Mouse (Mus musculus): ENCODE results near the gene BC052040. TPM values are rescaled to one million over a fixed set of nuclear protein-coding genes. Genes with fewer than 3 reads are reported as not detected.

The BC052040 gene
- total RNA-seq, 2 experiments from 2014 or later, result 7.9 to 8.0 TPM

DNA sequence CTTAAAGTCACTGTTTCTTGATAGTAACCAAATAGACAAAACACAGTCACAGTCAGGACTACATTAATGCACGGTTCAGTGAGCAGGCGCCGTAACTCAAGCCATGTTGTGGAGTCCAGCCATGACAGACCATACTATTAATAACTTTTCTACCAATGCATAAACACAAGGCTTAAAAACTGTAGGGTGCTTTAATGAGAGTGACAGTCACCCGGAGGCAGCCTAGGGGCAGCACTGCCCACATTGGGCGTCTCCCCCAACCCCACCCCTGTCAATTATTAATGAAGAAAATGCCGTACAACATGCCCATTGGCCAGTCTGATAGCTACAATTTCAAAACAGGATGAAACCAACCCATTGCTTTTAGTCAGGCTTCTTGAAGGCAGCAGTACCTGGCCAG is 153.3 kb downstream of the BC052040 start:
- intact Hi-C loops (cut with DNase I), result no loop called here
- no peak for DNase-seq (ENCODE audit: extremely low spot score in 1 of 2, low spot score in 2 of 2)

DNA sequence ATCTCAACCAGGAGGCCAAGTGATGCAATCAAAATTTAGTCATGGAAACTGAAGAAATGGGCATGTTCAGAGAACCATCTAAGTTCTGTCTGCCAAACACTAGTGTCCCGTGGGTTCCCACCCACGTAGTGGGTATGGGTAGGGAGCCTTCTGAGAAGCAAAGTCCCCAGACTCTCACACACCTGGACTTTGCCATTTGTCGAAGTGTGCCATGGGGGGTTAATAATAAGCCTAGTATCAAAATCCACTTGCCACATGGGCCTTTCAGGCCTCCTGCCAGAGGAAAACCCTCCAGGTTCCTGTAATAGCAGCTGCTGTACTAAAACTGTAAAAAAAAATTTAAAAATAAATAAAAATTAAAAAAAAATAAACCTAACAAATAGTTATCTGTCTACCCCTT is 154.9 kb downstream of the BC052040 start:
- intact Hi-C loops (cut with DNase I), result no loop called here
- DNase-seq (ENCODE audit: extremely low spot score in 1 of 2, low spot score in 2 of 2), result no peak

DNA sequence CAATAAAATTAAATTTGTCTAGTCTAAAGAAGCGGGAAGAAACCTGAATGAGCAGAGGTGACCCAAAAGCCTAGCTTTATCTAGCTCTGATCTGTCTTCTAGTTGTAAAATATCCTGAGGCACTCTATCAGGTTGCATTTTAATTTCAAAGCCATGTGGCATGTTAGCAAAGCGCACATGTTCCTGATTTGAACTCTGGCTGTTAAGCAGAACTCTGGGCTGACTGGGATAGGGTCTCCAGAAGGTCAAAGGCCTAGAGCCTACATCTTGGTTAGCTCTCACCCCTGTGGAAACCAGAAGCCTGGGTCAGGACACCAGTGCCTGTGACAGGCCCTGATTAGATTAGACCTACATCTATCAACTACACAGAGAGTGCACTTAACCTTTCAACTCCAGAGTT is 156.4 kb downstream of the BC052040 start:
- DNase-seq (ENCODE audit: extremely low spot score in 1 of 2, low spot score in 2 of 2), result no peak
- intact Hi-C loops (cut with DNase I), result no loop called here

DNA sequence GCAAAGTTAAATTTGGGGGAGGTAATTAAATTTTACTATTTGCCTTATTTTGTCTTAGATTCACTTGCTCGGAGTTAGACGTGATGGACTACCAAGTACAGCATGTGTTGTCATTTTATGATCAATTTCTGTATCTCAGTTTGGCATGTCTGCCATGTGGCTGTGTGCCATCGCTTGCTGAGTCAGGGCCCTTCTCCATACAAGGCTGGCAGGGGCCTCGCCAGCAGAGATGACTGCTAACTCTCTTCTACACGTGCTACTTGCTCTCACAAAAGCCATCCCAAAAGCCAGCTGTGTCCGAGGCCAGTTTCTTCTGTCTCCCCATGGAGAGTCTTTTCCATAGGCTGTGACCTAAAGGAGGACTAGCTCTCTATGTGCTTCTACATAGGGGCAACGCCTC is 160.5 kb downstream of the BC052040 start:
- peak in 1 of 2 experiments; percentile 26 for DNase-seq (ENCODE audit: extremely low spot score in 1 of 2, low spot score in 2 of 2)
- intact Hi-C loops (cut with DNase I), result no loop called here

DNA sequence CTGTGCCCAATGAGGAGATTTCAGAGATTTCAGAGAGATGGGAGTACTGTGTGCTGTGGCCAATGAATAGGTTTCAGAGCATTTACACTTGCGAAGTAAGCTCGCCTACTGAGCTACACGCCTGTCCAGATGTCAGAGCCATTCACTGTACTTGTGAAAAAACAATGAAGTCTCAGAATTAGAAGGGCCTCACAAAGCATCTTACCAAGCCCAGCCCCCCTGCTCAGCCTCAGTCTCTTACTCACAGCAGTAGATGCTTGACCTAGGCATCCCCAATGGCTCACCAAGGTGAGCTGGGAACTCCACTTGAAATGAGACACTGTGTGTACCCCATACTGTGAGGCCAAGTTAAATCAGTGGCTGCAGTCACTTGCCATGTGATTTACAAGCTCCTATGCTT is 166.1 kb downstream of the BC052040 start:
- intact Hi-C loops (cut with DNase I), result no loop called here
- DNase-seq (ENCODE audit: extremely low spot score in 1 of 2, low spot score in 2 of 2), result no peak

DNA sequence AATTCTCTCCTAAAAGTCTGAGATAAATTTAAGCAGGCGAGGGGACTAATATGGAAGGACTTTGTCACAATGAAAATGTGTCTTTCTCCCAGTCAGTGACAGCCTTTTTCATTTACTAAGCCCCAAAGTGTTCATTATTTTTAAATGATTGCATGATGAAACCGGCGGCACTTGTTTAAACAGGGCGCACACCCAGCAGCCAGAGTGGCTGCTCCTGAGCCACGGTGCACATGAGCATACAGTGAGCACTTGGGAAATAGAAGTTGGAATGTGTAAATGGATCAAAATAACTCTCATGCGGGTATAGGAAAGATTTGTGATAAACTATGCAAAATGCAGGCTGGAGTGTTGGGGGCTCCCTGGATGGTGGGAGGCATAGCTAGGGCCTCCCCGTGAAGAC is 169.7 kb downstream of the BC052040 start:
- intact Hi-C loops (cut with DNase I), result no loop called here
- no peak for DNase-seq (ENCODE audit: extremely low spot score in 1 of 2, low spot score in 2 of 2)

DNA sequence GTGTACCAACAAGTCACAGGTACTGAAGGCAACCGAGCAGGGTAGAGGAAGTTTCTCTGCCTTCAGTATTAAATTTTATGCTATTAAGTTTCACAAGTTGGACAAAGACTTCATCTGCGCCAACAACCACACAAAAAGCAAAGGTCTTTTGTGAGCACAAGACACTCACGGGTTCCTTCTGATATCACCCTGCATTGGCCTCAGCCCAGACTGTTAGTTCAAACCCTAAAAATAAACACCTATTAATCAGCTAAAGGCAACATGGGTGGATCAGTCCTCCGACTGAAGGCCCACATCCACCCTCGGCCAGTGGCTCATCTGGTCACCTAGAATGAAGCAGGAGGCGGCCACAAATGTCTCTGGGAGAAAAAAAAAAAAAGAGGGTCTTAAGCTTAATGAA is 176.2 kb downstream of the BC052040 start:
- intact Hi-C loops (cut with DNase I), result no loop called here
- DNase-seq (ENCODE audit: extremely low spot score in 1 of 2, low spot score in 2 of 2), result no peak

DNA sequence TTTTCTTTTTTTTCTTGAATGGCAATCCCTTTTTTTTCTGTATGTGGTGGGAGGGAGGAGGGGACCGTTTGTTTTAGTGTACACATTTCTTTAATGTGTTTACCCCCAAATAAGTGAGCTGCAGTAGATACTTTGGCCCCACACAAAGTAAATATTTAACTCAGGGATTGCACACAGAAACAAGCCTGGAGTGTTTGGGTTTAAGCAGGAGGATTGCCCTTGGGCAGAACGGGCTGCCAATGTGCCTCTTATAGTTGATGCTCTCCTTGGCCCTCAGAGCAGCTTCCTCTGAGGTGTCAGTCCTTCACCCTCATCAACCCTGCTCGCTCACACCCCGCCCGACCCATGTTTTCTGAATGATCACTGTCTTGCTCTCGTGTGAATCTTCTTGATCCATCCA is 177.0 kb downstream of the BC052040 start:
- no peak for DNase-seq (ENCODE audit: extremely low spot score in 1 of 2, low spot score in 2 of 2)
- intact Hi-C loops (cut with DNase I), result no loop called here

DNA sequence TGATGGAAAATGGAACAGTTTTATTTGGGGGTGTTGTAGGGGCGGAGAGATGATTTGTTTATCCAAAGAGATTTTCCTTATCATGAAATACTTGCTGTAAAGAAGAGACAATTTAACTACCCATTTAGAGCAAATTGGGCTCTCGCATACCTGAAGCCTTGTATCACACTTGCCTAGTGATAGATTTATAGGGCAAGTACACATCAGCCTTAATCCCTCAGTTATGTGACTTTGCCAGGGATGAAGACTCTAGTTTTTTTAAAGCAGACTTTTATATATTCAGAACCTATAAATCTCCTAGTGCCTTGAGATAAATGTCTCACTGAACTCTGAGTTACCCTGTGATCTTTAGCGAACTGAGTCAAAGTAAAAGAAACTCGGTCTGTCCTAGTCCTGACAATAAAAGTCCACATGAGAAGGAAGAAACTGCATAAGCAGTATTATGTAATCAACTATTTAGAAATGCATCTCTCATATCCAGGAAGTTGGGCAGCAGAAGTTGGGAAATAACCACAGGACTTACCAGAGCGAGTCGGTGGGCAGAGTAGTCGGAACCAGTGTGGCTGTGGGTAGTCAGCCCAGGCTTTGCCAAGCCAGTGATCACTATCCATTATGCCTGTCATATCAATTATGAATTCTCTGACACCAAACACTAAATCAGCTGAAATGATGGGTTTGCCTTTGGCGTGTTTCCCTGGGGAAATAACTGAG is 183.2 kb downstream of the BC052040 start:
- DNase-seq (ENCODE audit: extremely low spot score in 1 of 2, low spot score in 2 of 2), result no peak
- intact Hi-C loops (cut with DNase I), result no loop called here

DNA sequence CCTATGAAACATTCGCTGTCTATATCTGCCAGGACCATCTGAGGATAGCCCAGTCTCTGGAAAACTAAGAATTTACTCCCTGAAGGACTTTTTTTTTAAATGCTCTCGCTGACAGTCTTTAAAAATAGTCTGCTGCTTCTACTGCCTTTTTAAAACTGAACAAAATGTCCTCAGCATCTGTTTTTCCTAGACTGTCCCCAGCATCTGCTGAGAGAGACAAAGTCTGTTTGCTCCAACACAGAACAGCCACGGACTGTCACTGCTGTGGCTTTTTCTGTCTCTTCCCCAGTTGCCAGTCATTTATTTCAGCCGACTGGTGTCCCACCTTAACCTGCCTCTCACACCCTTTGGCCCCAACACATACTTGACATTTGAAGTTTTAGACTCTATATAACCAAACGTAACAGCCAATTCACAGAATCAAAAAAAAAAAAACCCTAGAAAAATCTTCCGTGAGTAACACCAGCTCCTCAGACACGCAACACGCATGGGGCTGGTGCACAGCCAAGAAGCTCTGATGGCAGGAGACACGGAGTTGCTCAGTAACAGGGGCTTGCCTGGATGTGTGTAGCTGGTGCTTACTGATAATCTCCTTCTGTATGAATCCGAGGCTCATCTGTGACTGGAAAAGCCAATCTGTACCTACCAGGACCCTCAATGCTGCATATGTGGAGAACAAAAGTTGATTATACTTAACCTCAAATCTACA is 188.2 kb downstream of the BC052040 start:
- intact Hi-C loops (cut with DNase I), result no loop called here

DNA sequence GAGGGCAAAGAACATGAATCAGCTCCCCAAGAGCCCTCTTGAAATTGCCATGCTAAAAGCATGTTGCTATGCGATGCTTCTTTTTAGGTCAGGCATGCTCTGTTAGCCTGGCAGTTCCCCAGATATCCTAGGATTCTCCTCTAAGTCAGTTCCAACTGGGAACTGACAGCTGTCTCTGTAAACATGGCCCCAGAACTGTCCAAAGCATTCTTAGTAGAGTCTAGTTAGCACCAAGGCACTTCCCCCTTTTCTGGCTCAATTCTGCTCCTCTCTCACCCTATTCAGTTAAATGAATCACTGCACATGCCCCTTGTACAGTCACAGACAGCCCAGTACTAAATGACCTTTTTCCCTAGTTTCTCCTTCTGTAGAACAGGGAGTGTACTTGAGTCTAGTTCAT is 191.2 kb downstream of the BC052040 start:
- intact Hi-C loops (cut with DNase I), result no loop called here
- DNase-seq (ENCODE audit: extremely low spot score in 1 of 2, low spot score in 2 of 2), result no peak

More for the DNA sequence above, 188.2 kb downstream of the BC052040 start:
- DNase-seq (ENCODE audit: extremely low spot score in 1 of 2, low spot score in 2 of 2), result peak; percentile 40 to 57

DNA sequence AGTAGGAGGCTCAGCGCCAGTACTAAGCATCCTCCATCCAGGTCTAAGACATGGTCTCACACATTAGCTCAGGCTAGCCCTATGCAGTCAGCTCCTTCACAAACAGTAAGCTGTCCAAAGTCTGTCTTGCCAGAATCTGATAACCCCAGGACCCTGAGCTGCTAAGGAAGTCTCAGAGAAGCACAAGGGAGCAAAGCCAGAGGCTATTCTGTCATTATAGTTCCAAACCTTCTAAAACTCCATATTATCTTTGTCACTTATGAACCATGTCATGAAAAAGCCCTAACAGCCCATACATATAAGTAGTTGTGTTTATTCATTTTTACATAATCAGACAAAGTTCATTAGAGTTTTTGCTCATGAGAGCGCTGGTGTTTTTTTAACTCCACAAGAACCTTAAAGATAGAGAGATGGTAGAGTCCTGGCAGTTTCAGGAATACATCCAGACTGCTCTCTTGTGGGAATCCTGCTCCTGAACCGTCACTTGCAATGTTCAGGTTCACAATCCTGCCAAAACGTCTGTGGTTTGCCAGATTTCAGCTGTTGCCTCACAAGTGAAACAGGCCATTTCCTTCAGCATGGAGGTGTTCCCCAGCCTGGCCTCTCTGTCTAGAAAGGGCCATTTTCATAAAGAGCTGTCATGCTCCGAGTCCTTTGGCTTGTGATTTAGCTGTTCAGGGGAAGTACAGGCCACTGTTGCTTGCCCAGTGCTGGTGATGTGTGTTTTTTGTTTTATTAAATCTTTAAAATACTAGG is 192.8 kb downstream of the BC052040 start:
- intact Hi-C loops (cut with DNase I), result no loop called here
- DNase-seq (ENCODE audit: extremely low spot score in 1 of 2, low spot score in 2 of 2), result no peak

DNA sequence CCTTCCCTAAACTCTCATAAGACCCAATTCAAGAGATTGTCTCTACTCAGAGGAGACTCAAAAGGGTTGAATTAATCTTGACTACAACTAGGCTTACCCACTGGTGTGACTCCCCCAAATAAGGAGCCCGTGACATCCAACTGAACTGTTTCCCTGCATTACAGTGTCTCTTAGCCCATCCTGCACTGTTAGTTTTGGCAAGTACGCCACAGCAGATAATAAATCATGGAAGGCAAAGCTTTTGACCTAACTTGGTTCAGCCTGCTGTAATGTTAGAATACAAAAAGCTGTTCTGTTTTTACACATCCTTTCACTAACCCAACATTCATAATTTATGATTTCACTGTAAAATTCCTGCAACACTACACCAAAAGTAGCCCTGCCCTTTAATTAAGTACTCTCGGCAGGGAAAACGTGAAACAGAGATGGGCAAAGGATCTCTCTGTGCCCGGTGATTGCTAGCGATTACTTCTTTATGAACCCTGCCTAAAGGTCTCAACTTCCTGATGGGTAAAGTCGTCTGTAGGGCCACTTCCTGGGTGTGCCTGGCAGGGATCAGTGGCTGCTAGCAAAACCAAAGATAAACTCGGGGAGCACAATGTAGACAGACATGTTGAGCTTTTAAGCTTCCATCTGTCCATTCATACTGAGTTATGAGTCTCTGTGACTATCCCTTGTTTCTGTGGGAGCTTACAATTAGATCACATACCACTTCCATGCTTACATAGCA is 194.1 kb downstream of the BC052040 start:
- intact Hi-C loops (cut with DNase I), result no loop called here
- DNase-seq (ENCODE audit: extremely low spot score in 1 of 2, low spot score in 2 of 2), result no peak

DNA sequence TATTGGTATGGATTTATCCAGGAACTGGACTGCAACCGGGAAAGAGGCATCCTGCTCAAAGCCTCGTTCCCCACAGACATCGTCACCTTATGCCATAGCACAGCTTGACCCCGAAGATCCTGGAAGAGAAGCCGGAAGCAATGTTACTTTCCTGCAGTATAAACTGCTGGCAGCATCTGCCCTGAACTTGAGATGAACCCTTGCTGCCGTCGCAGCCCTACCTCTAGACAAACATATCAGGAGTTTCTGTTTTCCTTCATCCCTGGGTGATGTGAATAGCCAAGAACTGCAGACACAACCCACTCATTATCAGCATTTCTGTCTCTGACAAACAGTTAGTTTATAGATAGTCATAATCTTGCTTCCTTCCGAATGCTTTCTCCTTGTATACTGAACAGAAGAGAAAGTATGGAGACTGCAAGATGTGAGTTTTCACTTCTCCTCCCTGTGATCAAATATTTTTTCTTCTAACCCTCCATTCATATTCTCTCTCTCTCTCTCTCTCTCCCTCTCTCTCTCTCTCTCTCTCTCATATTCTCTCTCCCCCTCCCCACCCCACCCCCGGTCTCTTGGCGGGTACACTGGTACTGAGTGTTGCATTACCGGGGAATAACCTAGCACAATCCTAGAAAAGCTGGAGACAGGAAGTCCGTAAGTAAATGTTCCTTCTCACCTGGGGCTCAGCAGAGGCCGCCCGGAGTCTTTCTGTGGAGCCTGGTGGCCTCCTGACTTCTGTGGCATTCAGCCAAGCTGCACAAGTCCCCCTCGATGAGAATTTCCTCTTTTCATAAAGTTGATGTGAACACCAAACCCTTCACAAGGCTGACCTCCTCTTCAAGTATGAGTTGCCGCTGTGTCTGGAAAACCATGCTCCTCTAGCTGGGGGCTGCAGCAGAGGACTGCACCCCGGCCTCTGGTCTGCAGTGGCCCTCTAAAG is 195.7 kb downstream of the BC052040 start:
- peak in 1 of 2 experiments; percentile 26 for DNase-seq (ENCODE audit: extremely low spot score in 1 of 2, low spot score in 2 of 2)
- intact Hi-C loops (cut with DNase I), result no loop called here

DNA sequence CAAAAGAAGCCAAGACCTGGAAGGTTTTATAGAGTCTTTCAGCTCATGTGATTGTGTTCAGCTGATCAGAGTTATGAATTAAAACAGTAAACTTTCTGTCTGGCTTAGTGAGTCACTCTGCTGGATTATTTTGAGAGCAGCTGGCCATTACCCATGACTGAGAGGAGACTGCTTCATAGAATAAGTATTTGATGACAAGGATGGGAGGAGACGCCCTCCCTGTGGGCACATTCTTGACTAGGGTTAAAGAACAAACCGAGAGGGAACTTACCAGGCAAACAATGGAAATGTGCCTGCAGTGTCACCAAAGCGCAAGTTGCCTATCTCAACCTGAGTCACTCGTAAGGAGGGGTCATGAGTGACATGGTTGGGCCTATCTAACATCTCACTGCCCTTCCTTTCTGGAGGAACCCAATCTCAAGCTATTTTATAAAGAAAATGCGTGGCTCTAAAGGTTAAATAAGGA is 199.1 kb downstream of the BC052040 start:
- DNase-seq (ENCODE audit: extremely low spot score in 1 of 2, low spot score in 2 of 2), result no peak
- intact Hi-C loops (cut with DNase I), result no loop called here

DNA sequence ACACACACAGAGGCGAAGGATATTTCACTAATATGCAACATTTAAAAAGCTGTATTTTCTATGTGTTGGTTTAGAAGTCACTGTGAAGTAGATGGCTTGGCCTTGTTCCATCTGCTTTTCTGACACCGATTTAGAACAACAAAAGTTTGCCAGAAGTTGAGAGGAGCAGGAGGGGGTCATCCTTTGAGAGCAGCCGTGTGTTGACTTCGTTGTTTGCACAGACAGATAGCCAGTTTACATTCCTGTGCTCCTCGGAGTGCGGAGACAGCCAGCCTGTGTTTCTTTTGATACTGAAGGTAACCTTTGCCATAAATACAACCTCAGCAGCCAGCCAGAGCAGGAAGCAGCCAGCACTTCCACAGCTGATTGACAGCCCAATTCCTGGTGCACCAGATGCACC is 204.2 kb downstream of the BC052040 start:
- no peak for DNase-seq (ENCODE audit: extremely low spot score in 1 of 2, low spot score in 2 of 2)
- intact Hi-C loops (cut with DNase I), result no loop called here

DNA sequence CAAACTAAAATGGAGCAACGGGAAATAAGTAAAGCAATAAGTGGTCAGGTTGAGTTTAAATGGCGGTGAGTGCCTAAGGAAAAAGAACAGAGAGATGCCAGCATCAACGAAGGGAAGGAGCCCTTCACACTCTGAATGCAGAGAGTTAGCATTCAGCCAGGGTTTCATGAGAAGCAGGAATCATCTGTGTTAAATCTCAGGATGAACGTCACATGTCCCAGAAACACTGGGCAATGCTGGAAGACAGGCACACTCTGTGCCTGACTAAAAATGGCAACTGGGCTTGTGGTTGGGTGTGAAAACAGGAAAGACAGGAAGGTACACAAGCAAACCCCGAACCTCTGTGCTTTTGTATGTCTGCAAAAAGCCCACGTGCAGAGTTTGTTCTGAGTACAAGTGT is 217.3 kb downstream of the BC052040 start:
- intact Hi-C loops (cut with DNase I), result no loop called here
- DNase-seq (ENCODE audit: extremely low spot score in 1 of 2, low spot score in 2 of 2), result no peak

DNA sequence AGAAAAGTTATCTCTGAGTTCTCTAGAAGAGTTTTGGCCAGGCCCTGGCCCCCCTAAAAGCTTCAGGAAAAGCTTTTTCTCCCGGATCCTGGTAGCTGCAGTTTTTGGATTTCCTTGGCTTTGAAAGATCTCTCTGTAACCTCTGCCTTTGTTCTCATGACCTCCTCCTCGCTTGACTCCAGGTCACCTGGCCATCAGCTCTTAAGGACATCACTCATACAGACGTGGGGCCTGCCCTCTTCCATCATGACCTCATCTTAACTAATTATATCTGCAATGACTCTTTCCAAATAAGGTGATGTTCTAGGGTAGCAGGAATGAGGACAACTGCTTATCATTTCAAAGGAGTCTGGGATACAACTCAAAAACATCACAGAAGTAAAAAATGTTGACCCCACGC is 226.9 kb downstream of the BC052040 start:
- no peak for DNase-seq (ENCODE audit: extremely low spot score in 1 of 2, low spot score in 2 of 2)
- intact Hi-C loops (cut with DNase I), result no loop called here

Measured in left cerebral cortex, postnatal 10 days (tissue).